Mouse (Mus musculus): ENCODE results near the gene Ccdc61. TPM values are rescaled to one million over a fixed set of nuclear protein-coding genes. Genes with fewer than 3 reads are reported as not detected.

Ccdc61 gene
- polyA plus RNA-seq (2014; fragmentation: Nextera tagmentation; extraction: Ambion mirVana): 12.2 and 14.3 TPM in 2 replicates

DNA sequence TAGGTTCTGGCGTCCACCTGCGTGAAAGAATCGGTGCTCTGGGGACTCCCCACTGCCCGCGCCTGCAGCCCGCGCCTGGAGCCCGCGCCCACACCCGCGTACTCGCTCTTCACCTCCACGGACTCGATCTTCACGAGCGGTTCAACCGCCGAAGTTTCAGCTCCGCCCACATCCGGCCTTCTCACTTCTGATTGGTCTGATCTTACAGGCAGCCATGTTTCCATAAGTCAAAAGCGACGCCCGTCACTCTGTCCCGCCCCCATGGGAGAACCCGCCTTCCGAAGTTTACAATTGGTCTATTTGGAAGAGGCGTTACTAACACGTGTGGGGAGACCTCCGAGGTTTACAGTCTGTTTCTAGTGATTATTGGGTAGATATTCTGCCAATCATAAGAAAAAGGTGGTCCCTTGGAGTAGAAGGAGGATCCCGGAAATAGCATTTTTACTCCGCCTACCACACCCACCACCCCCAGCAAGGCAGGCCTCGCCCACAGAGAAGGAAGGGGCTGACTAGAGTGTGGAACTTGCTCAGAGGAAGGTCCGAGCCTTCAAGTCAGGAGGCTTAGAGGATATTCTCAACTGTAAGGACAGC, at the start of gene Ccdc61:
Ccdc61 (minus strand) TSS at position 175 of the 591 bp plus-strand sequence.
- H3K27me3 ChIP-seq (ENCODE audit: control insufficient read depth, insufficient read depth, low read length): no peaks in the 10 kb centered on the region

DNA sequence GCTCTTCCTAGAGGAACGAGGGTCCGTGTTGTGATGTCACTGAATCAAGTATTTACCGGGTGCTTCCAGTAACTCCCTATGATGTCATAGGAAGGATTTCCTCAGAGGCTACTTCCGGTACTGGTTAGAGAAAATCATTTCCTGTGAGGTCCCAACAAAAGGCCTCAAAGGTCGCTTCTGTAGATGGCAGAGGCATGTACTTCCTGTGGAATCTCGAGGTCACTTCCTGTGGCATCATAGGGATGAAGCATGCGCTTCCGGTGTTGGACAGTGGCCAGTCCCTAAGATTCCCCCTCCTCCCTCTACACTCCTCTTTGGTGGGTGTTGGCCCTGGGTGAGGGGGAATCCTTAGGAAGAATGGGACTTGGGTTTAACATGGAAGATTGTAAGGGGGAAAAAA, 49.2 kb upstream of the Ccdc61 start:
- no peaks in the 10 kb centered on the region for H3K9me3 ChIP-seq (ENCODE audit: control insufficient read depth, low read length)
- H3K4me1 ChIP-seq (ENCODE audit: control insufficient read depth in 2 of 2, insufficient read depth in 2 of 2, low read length in 2 of 2): peaks cover 0 to 13% of the 10 kb centered on the region in 2 experiments; a peak in 3 of 4 replicates
- peak overlapping the region; percentile 50 to 69 for H3K27ac ChIP-seq (replicated peaks in 1 of 2; ENCODE audit: control insufficient read depth in 1 of 2, insufficient read depth in 1 of 2, low read depth in 2 of 2, low read length in 2 of 2)
- peak overlapping the region; percentile 99; the same call in 1 of the 2 replicates for H3K4me2 ChIP-seq (ENCODE audit: low read length)
- 46% methylated on average over 8 of the region's 8 CpGs for WGBS
- H3K4me3 ChIP-seq (ENCODE audit: control insufficient read depth in 1 of 2, insufficient read depth in 1 of 2, low read depth in 1 of 2, low read length in 2 of 2): 0 out of 4 replicates have a peak overlapping the region, but pooled peaks of 1 of the 2 experiments have one; percentile 4
- no peak overlapping the region for H3K9ac ChIP-seq (ENCODE audit: low read length)
- peak; percentile 57; the same call in 1 of the 2 replicates for ATAC-seq (ENCODE audit: insufficient number of reproducible peaks, insufficient read depth, low FRiP score, low read depth)
- H3K36me3 ChIP-seq (ENCODE audit: control insufficient read depth, insufficient read depth, low read length): no peaks in the 10 kb centered on the region
- H3K27me3 ChIP-seq (ENCODE audit: control insufficient read depth, insufficient read depth, low read length): peaks cover 75% of the 10 kb centered on the region

More for the DNA sequence above, at the start of gene Ccdc61:
- Histone ChIP-seq H3K4me1 (ENCODE audit: control insufficient read depth in 2 of 2, insufficient read depth in 2 of 2, low read length in 2 of 2) (peaks cover 2 to 20% of the 10 kb centered on the region in 2 experiments; a peak in 3 of 4 replicates), H3K9ac (ENCODE audit: low read length) (peak within 1 kb of the TSS; percentile 80), H3K27ac (replicated peaks in 1 of 2; ENCODE audit: control insufficient read depth in 1 of 2, insufficient read depth in 1 of 2, low read depth in 2 of 2, low read length in 2 of 2) (no peak within 1 kb of the TSS), H3K4me2 (ENCODE audit: low read length) (peak within 1 kb of the TSS; percentile 87), H3K36me3 (ENCODE audit: control insufficient read depth, insufficient read depth, low read length) (no peaks in the 10 kb centered on the region), H3K9me3 (ENCODE audit: control insufficient read depth, low read length) (no peaks in the 10 kb centered on the region), H3K4me3 (ENCODE audit: control insufficient read depth in 1 of 2, insufficient read depth in 1 of 2, low read depth in 1 of 2, low read length in 2 of 2) (peak within 1 kb of the TSS; percentile 76 to 94)
- peak; percentile 100 for ATAC-seq (ENCODE audit: insufficient number of reproducible peaks, insufficient read depth, low FRiP score, low read depth)
- under 1% methylated on average over 33 of the region's 33 CpGs for WGBS

DNA sequence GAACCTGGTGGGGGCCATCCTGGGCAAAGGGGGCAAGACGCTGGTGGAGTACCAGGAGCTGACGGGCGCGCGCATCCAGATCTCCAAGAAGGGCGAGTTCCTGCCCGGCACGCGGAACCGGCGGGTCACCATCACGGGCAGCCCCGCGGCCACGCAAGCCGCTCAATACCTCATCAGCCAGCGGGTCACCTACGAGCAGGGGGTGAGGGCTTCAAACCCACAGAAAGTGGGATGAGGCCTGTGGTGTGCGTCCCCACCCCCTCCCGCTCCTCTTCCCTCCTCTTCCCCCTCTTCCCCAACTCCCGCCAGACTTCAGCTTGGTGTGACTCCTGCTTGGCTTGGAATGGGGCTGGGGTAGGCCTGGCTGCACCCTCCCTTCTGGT, 48.2 kb upstream of the Ccdc61 start:
- H3K36me3 ChIP-seq (ENCODE audit: control insufficient read depth, insufficient read depth, low read length): no peaks in the 10 kb centered on the region
- H3K4me3 ChIP-seq (ENCODE audit: control insufficient read depth in 1 of 2, insufficient read depth in 1 of 2, low read depth in 1 of 2, low read length in 2 of 2): peak overlapping the region; percentile 55 to 69
- H3K4me2 ChIP-seq (ENCODE audit: low read length): peak overlapping the region; percentile 99
- peaks cover 66% of the 10 kb centered on the region for H3K27me3 ChIP-seq (ENCODE audit: control insufficient read depth, insufficient read depth, low read length)
- peaks cover 0 to 11% of the 10 kb centered on the region in 2 experiments; a peak in 3 of 4 replicates for H3K4me1 ChIP-seq (ENCODE audit: control insufficient read depth in 2 of 2, insufficient read depth in 2 of 2, low read length in 2 of 2)
- no peaks in the 10 kb centered on the region for H3K9me3 ChIP-seq (ENCODE audit: control insufficient read depth, low read length)
- H3K9ac ChIP-seq (ENCODE audit: low read length): peak overlapping the region; percentile 75
- peak overlapping the region in 1 of 2 experiments; percentile 50; a peak in 1 of 4 replicates for H3K27ac ChIP-seq (replicated peaks in 1 of 2; ENCODE audit: control insufficient read depth in 1 of 2, insufficient read depth in 1 of 2, low read depth in 2 of 2, low read length in 2 of 2)
- ATAC-seq (ENCODE audit: insufficient number of reproducible peaks, insufficient read depth, low FRiP score, low read depth): no peak
- 2% methylated on average over 19 of the region's 21 CpGs for WGBS

DNA sequence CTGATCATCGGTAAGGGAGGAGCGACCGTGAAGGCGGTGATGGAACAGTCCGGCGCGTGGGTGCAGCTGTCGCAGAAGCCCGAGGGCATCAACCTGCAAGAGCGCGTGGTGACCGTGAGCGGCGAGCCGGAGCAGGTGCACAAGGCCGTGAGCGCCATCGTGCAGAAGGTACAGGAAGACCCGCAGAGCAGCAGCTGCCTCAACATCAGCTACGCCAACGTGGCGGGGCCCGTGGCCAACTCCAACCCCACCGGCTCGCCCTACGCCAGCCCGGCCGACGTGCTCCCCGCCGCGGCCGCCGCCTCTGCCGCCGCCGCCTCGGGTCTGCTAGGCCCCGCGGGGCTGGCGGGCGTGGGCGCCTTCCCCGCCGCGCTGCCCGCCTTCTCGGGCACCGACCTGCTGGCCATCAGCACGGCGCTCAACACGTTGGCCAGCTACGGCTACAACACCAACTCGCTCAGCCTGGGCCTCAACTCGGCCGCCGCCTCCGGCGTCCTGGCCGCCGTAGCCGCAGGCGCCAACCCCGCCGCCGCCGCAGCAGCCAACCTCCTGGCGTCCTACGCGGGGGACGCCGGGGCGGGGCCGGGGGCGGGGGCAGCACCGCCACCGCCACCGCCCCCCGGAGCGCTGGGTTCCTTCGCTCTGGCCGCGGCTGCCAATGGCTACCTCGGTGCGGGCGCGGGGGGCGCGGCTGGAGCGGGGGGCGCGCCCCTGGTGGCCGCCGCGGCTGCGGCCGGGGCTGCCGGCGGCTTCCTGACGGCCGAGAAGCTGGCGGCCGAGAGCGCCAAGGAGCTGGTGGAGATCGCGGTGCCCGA, 47.6 kb upstream of the Ccdc61 start:
- Histone ChIP-seq H3K27me3 (ENCODE audit: control insufficient read depth, insufficient read depth, low read length) (peaks cover 60% of the 10 kb centered on the region), H3K4me1 (ENCODE audit: control insufficient read depth in 2 of 2, insufficient read depth in 2 of 2, low read length in 2 of 2) (peaks cover 0 to 9% of the 10 kb centered on the region in 2 experiments; a peak in 3 of 4 replicates), H3K4me2 (ENCODE audit: low read length) (peak overlapping the region; percentile 99), H3K9ac (ENCODE audit: low read length) (peak overlapping the region; percentile 75), H3K36me3 (ENCODE audit: control insufficient read depth, insufficient read depth, low read length) (no peaks in the 10 kb centered on the region), H3K9me3 (ENCODE audit: control insufficient read depth, low read length) (no peaks in the 10 kb centered on the region), H3K27ac (replicated peaks in 1 of 2; ENCODE audit: control insufficient read depth in 1 of 2, insufficient read depth in 1 of 2, low read depth in 2 of 2, low read length in 2 of 2) (peak overlapping the region in 1 of 2 experiments; percentile 50; a peak in 1 of 4 replicates), H3K4me3 (ENCODE audit: control insufficient read depth in 1 of 2, insufficient read depth in 1 of 2, low read depth in 1 of 2, low read length in 2 of 2) (peak overlapping the region; percentile 55 to 69)
- under 1% methylated on average over 98 of the region's 107 CpGs for WGBS
- ATAC-seq (ENCODE audit: insufficient number of reproducible peaks, insufficient read depth, low FRiP score, low read depth): peak; percentile 71

DNA sequence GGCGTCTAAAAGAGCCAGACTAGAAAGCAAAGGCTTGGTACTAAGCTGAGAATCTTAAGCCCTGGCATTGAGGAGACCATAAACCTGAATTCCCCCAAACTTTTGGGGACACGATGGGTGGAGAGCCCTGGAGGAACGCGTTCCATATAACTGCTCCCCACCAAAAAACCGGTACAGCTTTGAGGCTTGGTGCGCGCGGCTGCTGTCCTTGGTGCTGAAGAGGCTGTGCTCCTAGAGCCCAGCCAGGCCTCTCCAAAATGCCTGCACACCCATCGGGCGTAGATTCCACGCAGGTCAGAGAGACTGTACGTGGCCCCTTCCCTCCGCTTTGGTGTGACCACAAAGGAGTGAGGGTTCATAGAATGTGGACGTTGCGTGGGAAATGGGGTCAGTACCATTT, 41.2 kb upstream of the Ccdc61 start:
- no peak for ATAC-seq (ENCODE audit: insufficient number of reproducible peaks, insufficient read depth, low FRiP score, low read depth)
- no peak overlapping the region for H3K4me3 ChIP-seq (ENCODE audit: control insufficient read depth in 1 of 2, insufficient read depth in 1 of 2, low read depth in 1 of 2, low read length in 2 of 2)
- no peak overlapping the region for H3K27ac ChIP-seq (replicated peaks in 1 of 2; ENCODE audit: control insufficient read depth in 1 of 2, insufficient read depth in 1 of 2, low read depth in 2 of 2, low read length in 2 of 2)
- no peak overlapping the region for H3K4me2 ChIP-seq (ENCODE audit: low read length)
- WGBS: 16% methylated on average over 15 of the region's 15 CpGs
- H3K9me3 ChIP-seq (ENCODE audit: control insufficient read depth, low read length): no peaks in the 10 kb centered on the region
- H3K27me3 ChIP-seq (ENCODE audit: control insufficient read depth, insufficient read depth, low read length): peaks cover 8% of the 10 kb centered on the region
- no peaks in the 10 kb centered on the region for H3K36me3 ChIP-seq (ENCODE audit: control insufficient read depth, insufficient read depth, low read length)
- H3K4me1 ChIP-seq (ENCODE audit: control insufficient read depth in 2 of 2, insufficient read depth in 2 of 2, low read length in 2 of 2): peaks cover 0 to 5% of the 10 kb centered on the region in 2 experiments; a peak in 1 of 4 replicates
- no peak overlapping the region for H3K9ac ChIP-seq (ENCODE audit: low read length)

DNA sequence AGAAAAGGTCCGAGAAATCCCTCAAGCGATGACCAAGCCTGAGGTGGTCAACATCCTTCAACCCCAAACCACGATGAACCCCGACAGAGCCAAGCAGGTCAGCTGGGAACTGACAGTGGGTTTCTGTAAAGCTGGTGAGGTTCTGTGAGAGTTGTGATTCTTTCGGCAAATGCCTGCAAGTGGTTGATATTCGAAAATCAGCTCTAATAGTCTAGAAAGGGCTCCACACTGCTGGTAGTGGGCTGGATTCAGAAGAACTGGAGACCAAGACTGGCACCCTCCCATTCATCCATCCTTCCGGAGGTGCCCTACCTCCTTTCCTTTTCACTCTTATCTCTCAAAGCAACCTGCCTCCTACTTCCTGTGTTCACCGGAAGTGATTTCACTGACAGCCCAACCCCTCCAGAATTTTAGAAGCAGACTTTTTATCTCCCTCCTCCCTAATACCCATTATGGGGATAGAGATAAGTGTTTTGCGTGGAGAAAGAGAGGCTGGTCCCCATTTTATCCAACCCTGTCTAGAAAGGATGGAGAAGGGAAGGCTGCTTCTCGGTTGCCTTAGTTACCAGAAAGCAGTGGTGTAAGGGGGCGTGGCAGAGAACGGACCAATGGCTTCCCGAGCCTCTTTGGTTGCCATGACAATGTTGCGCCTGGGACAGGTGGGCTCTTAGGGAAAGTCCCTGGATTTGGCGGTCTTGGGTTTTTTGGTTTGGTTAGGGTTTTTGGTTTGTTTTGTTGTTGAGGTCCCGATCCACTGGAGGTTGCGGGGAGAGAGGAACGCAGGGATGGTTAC, 40.5 kb upstream of the Ccdc61 start:
- Histone ChIP-seq H3K36me3 (ENCODE audit: control insufficient read depth, insufficient read depth, low read length) (no peaks in the 10 kb centered on the region), H3K9me3 (ENCODE audit: control insufficient read depth, low read length) (no peaks in the 10 kb centered on the region), H3K4me1 (ENCODE audit: control insufficient read depth in 2 of 2, insufficient read depth in 2 of 2, low read length in 2 of 2) (peaks cover 0 to 5% of the 10 kb centered on the region in 2 experiments; a peak in 1 of 4 replicates), H3K4me3 (ENCODE audit: control insufficient read depth in 1 of 2, insufficient read depth in 1 of 2, low read depth in 1 of 2, low read length in 2 of 2) (no peak overlapping the region), H3K27ac (replicated peaks in 1 of 2; ENCODE audit: control insufficient read depth in 1 of 2, insufficient read depth in 1 of 2, low read depth in 2 of 2, low read length in 2 of 2) (no peak overlapping the region), H3K9ac (ENCODE audit: low read length) (no peak overlapping the region), H3K27me3 (ENCODE audit: control insufficient read depth, insufficient read depth, low read length) (peaks cover 4% of the 10 kb centered on the region), H3K4me2 (ENCODE audit: low read length) (no peak overlapping the region)
- no peak for ATAC-seq (ENCODE audit: insufficient number of reproducible peaks, insufficient read depth, low FRiP score, low read depth)
- WGBS: 24% methylated on average over 18 of the region's 18 CpGs

Measured in heart, embryonic 14.5 days (tissue).